Comparison of ENCODE assay signal across 18 mouse cellular contexts in genomic region chr2:117008922-117009321, GRCm38 (mm10).
DNase-seq lines count a peak whose midpoint lies in the region; ATAC-seq and TF ChIP-seq lines count a peak whose summit lies in the region.
"Had no signal": no experiment of that assay in that cellular context is flagged by ENCODE, and none has a peak within 500 bp of the region (broad histone marks: within the 10 kb centered on the region; RNA-seq: fewer than 3 reads in every experiment).

No protein-coding gene starts in this region.

- no peak for TF ChIP-seq EP300 in liver, postnatal 0 days (IDR thresholded peaks at IDR 0.05; ENCODE audit: low read depth)
- no peak for TF ChIP-seq EP300 in MEL (IDR thresholded peaks at IDR 0.05; ENCODE audit: low read depth in 1 of 2, low read length in 2 of 2)

- no peaks in the 10 kb centered on the region for H3K27me3 ChIP-seq in liver, embryonic 13.5 days
- no peaks in the 10 kb centered on the region for H3K27me3 ChIP-seq in liver, postnatal 0 days (ENCODE audit: insufficient read depth, low read length)
- H3K27me3 ChIP-seq in MEL (ENCODE audit: control insufficient read depth in 1 of 2, insufficient read depth in 2 of 2, low read length in 2 of 2): no peaks in the 10 kb centered on the region
- H3K27me3 ChIP-seq: embryonic facial prominence, embryonic 12.5 days; forebrain, embryonic 13.5 days; forebrain, embryonic 15.5 days had no signal

- TF ChIP-seq POLR2A in MEL (IDR thresholded peaks at IDR 0.05; ENCODE audit: control insufficient read depth in 1 of 2, insufficient read depth in 1 of 2, low read depth in 1 of 2, low read length in 2 of 2, poor library complexity in 1 of 2): no peak

- no peak overlapping the region for H3K4me2 ChIP-seq in liver, embryonic 13.5 days
- no peak overlapping the region for H3K4me2 ChIP-seq in liver, postnatal 0 days (ENCODE audit: low read depth, low read length)
- H3K4me2 ChIP-seq: embryonic facial prominence, embryonic 12.5 days; forebrain, embryonic 13.5 days; forebrain, embryonic 15.5 days had no signal

- ATAC-seq in liver, embryonic 13.5 days (ENCODE audit: low read depth): peak; percentile 62; the same call in 1 of the 2 replicates
- ATAC-seq in liver, postnatal 0 days: no peak
- ATAC-seq: forebrain, embryonic 13.5 days; forebrain, embryonic 15.5 days; forebrain, postnatal 0 days had no signal

- H3K27ac ChIP-seq in liver, embryonic 13.5 days: no peak overlapping the region
- no peak overlapping the region for H3K27ac ChIP-seq in liver, postnatal 0 days (ENCODE audit: low read depth)
- H3K27ac ChIP-seq in MEL (ENCODE audit: control insufficient read depth, low read depth, low read length): no peak overlapping the region
- H3K27ac ChIP-seq: embryonic facial prominence, embryonic 10.5 days; embryonic facial prominence, embryonic 12.5 days; forebrain, embryonic 13.5 days; forebrain, embryonic 15.5 days had no signal

- H3K79me2 ChIP-seq in MEL (ENCODE audit: control insufficient read depth, insufficient read depth, low read length, poor library complexity): no peaks in the 10 kb centered on the region

- DNase-seq in liver, embryonic 13.5 days: no peak
- no peak for DNase-seq in liver, postnatal 0 days
- DNase-seq in MEL (ENCODE audit: low read depth, low spot score): peak; percentile 15
- DNase-seq in thymus, adult 18-20 months: no peak
- no peak for DNase-seq in kidney, postnatal 10 days
- DNase-seq: adrenal gland, adult 2 months; adrenal gland, postnatal 10 days; adrenal gland, postnatal 25 days; cerebellum, adult 11-12 months; cerebellum, adult 2 months; cerebellum, adult 9-10 months; cerebellum, postnatal 10 days; cerebellum, postnatal 25 days; forebrain, postnatal 0 days had no signal

- TF ChIP-seq CTCF in liver, postnatal 0 days (IDR thresholded peaks at IDR 0.05; ENCODE audit: low read depth): no peak
- no peak for TF ChIP-seq CTCF in MEL (IDR thresholded peaks at IDR 0.05 in 2 of 3, conservative IDR thresholded peaks at IDR 0.05 in 1 of 3; ENCODE audit: control insufficient read depth in 1 of 3, insufficient read depth in 1 of 3, low read depth in 2 of 3, low read length in 3 of 3, poor library complexity in 1 of 3, severe bottlenecking in 1 of 3)

- TF ChIP-seq RAD21 in MEL (IDR thresholded peaks at IDR 0.05; ENCODE audit: low read depth, low read length): no peak

- no peak overlapping the region for H3K4me3 ChIP-seq in liver, embryonic 13.5 days (replicated peaks)
- no peak overlapping the region for H3K4me3 ChIP-seq in liver, postnatal 0 days (ENCODE audit: low read depth, low read length)
- H3K4me3 ChIP-seq in MEL (ENCODE audit: control insufficient read depth in 1 of 2, insufficient read depth in 1 of 2, low read depth in 2 of 2, low read length in 2 of 2): no peak overlapping the region
- H3K4me3 ChIP-seq: embryonic facial prominence, embryonic 10.5 days; embryonic facial prominence, embryonic 12.5 days; forebrain, embryonic 13.5 days; forebrain, embryonic 15.5 days had no signal

- H3K9ac ChIP-seq in liver, embryonic 13.5 days: no peak overlapping the region
- no peak overlapping the region for H3K9ac ChIP-seq in liver, postnatal 0 days (replicated peaks)
- H3K9ac ChIP-seq in MEL (ENCODE audit: control insufficient read depth, low read depth, low read length, poor library complexity, severe bottlenecking): no peak overlapping the region
- H3K9ac ChIP-seq: embryonic facial prominence, embryonic 12.5 days; forebrain, embryonic 13.5 days; forebrain, embryonic 15.5 days; forebrain, postnatal 0 days had no signal

- no peaks in the 10 kb centered on the region for H3K36me3 ChIP-seq in liver, embryonic 13.5 days
- H3K36me3 ChIP-seq in liver, postnatal 0 days (replicated peaks; ENCODE audit: insufficient read depth, low read length): no peaks in the 10 kb centered on the region
- H3K36me3 ChIP-seq in MEL (ENCODE audit: control insufficient read depth in 1 of 2, insufficient read depth in 2 of 2, low read length in 2 of 2): 0 out of 4 replicates have a peak, but pooled peaks cover 0 to 2% of the 10 kb centered on the region in 2 experiments
- H3K36me3 ChIP-seq: embryonic facial prominence, embryonic 10.5 days; embryonic facial prominence, embryonic 12.5 days; forebrain, embryonic 15.5 days had no signal

- no peaks in the 10 kb centered on the region for H3K9me3 ChIP-seq in liver, embryonic 13.5 days (replicated peaks)
- H3K9me3 ChIP-seq in liver, postnatal 0 days (ENCODE audit: low read length): no peaks in the 10 kb centered on the region
- no peaks in the 10 kb centered on the region for H3K9me3 ChIP-seq in MEL (replicated peaks; ENCODE audit: insufficient read depth, low read length)
- H3K9me3 ChIP-seq: embryonic facial prominence, embryonic 10.5 days; embryonic facial prominence, embryonic 12.5 days; forebrain, embryonic 13.5 days; forebrain, embryonic 15.5 days had no signal

- no peaks in the 10 kb centered on the region; the same call in 1 of the 2 replicates for H3K4me1 ChIP-seq in liver, embryonic 13.5 days (replicated peaks)
- H3K4me1 ChIP-seq in liver, postnatal 0 days (ENCODE audit: insufficient read depth): no peaks in the 10 kb centered on the region
- no peaks in the 10 kb centered on the region for H3K4me1 ChIP-seq in MEL (ENCODE audit: control insufficient read depth in 1 of 2, insufficient read depth in 2 of 2, low read length in 2 of 2)
- H3K4me1 ChIP-seq: embryonic facial prominence, embryonic 10.5 days; embryonic facial prominence, embryonic 12.5 days; forebrain, embryonic 13.5 days; forebrain, embryonic 15.5 days had no signal

TF ChIP-seq in MEL, 35 proteins besides CTCF, POLR2A, EP300 and RAD21:
- TF ChIP-seq POLR2AphosphoS2 (IDR thresholded peaks at IDR 0.05; ENCODE audit: low read length) (no peak), KAT2A (conservative IDR thresholded peaks at IDR 0.05; ENCODE audit: low read depth, low read length) (no peak), POLR2AphosphoS5 (IDR thresholded peaks at IDR 0.05; ENCODE audit: borderline replicate concordance, low read depth, low read length) (no peak), NRF1 (IDR thresholded peaks at IDR 0.05; ENCODE audit: insufficient read depth, low read depth, low read length, poor library complexity, severe bottlenecking) (no peak), TAL1 (IDR thresholded peaks at IDR 0.05; ENCODE audit: low read length) (no peak), CHD1 (IDR thresholded peaks at IDR 0.05; ENCODE audit: low read depth, low read length) (no peak), MAFK (IDR thresholded peaks at IDR 0.05; ENCODE audit: borderline replicate concordance, low read depth, low read length) (no peak), SMC3 (IDR thresholded peaks at IDR 0.05; ENCODE audit: low read depth, low read length) (no peak), ZNF384 (IDR thresholded peaks at IDR 0.05; ENCODE audit: low read depth, low read length) (no peak), ZC3H11A (IDR thresholded peaks at IDR 0.05; ENCODE audit: low read depth, low read length) (no peak), MXI1 (IDR thresholded peaks at IDR 0.05; ENCODE audit: low read depth, low read length) (no peak), SIN3A (IDR thresholded peaks at IDR 0.05; ENCODE audit: low read length) (no peak), MYB (IDR thresholded peaks at IDR 0.05; ENCODE audit: low read depth, low read length) (no peak), ZMIZ1 (IDR thresholded peaks at IDR 0.05; ENCODE audit: low read depth, low read length) (no peak), GABPA (IDR thresholded peaks at IDR 0.05; ENCODE audit: low read depth, low read length) (no peak)
